Comparison of ENCODE assay signal across 41 mouse cellular contexts in the genomic region with DNA sequence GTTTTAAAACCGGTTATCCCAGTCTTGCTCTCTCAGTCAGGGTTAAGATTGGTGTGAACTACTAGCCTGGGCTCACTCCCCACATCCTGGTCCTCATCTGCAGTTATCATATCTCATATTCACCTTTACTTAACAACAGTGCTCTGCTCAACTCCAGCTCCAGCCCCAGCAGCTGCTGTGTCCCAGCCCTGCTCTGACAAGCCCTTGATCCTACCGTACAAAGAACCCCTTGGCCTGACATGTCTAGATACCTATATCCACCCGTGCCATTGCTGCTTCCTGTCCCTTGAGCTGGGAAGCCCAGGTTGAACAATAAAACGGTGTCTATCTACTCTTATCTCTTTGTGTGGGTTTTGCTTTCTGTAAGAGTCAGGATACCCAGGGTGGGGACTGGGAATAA. TPM values are rescaled to one million over a fixed set of nuclear protein-coding genes. Genes with fewer than 3 reads are reported as not detected.
"Had no signal": no experiment of that assay in that cellular context is flagged by ENCODE, and none has a peak within 500 bp of the region (broad histone marks: within the 10 kb centered on the region; RNA-seq: fewer than 3 reads in every experiment).

No protein-coding gene starts in this region.

- H3K4me1 ChIP-seq: heart, embryonic 12.5 days; hindbrain, embryonic 13.5 days; hindbrain, embryonic 15.5 days; kidney, embryonic 15.5 days; limb, embryonic 10.5 days; limb, embryonic 12.5 days; liver, embryonic 12.5 days had no signal

- H3K36me3 ChIP-seq: heart, embryonic 10.5 days; heart, embryonic 12.5 days; hindbrain, embryonic 13.5 days; hindbrain, embryonic 15.5 days; kidney, embryonic 15.5 days; limb, embryonic 10.5 days; limb, embryonic 12.5 days; liver, embryonic 12.5 days had no signal

- H3K4me2 ChIP-seq: heart, embryonic 12.5 days; hindbrain, embryonic 13.5 days; hindbrain, embryonic 15.5 days; kidney, embryonic 15.5 days; limb, embryonic 12.5 days; liver, embryonic 12.5 days had no signal

- ATAC-seq: forebrain, postnatal 0 days; hindbrain, postnatal 0 days; liver, embryonic 12.5 days had no signal

- H3K9ac ChIP-seq: forebrain, postnatal 0 days; heart, embryonic 12.5 days; hindbrain, embryonic 13.5 days; hindbrain, embryonic 15.5 days; kidney, embryonic 15.5 days; limb, embryonic 12.5 days; liver, embryonic 12.5 days; liver, embryonic 14.5 days had no signal

- H3K9me3 ChIP-seq: heart, embryonic 10.5 days; heart, embryonic 12.5 days; hindbrain, embryonic 13.5 days; hindbrain, embryonic 15.5 days; kidney, embryonic 15.5 days; limb, embryonic 10.5 days; limb, embryonic 12.5 days; liver, embryonic 12.5 days had no signal

- DNase-seq: forebrain, postnatal 0 days; gastrocnemius, adult 2 months; gastrocnemius, postnatal 10 days; gastrocnemius, postnatal 25 days; heart, adult 18-20 months; heart, postnatal 10 days; heart, postnatal 36 days; kidney, adult 11 months; kidney, adult 2 months; kidney, adult 9 months; kidney, postnatal 14 days; kidney, postnatal 36 days; layer of hippocampus, adult 9-11 months; layer of hippocampus, postnatal 36 days; liver had no signal

- H3K27me3 ChIP-seq: heart, embryonic 12.5 days; hindbrain, embryonic 13.5 days; hindbrain, embryonic 15.5 days; kidney, embryonic 15.5 days; limb, embryonic 12.5 days; liver, embryonic 12.5 days had no signal

- H3K27ac ChIP-seq: gastrocnemius, adult 2 months; heart, embryonic 10.5 days; hindbrain, embryonic 13.5 days; hindbrain, embryonic 15.5 days; hindbrain, postnatal 0 days; kidney, embryonic 15.5 days; kidney, postnatal 0 days; left cerebral cortex, adult 2 months; limb, embryonic 10.5 days; limb, embryonic 12.5 days; liver, embryonic 12.5 days; liver, embryonic 14.5 days had no signal

- H3K4me3 ChIP-seq: gastrocnemius, adult 2 months; heart, embryonic 10.5 days; heart, embryonic 12.5 days; hindbrain, embryonic 13.5 days; hindbrain, embryonic 15.5 days; kidney, embryonic 15.5 days; left cerebral cortex, adult 2 months; limb, embryonic 10.5 days; limb, embryonic 12.5 days; liver, embryonic 12.5 days had no signal

RNA-seq across cellular contexts. Expression of a gene that starts 2.0 kb away (rescaled TPM):
- total RNA-seq: forebrain, postnatal 0 days; gastrocnemius, adult 2 months; gastrocnemius, postnatal 10 days; gastrocnemius, postnatal 25 days; gastrocnemius, postnatal 4 days; heart, adult 18-20 months; heart, postnatal 10 days; heart, postnatal 36 days; hematopoietic stem cell, adult 5-6 weeks; hindbrain, postnatal 0 days; layer of hippocampus, adult 18-20 months; layer of hippocampus, adult 8-10 months; layer of hippocampus, postnatal 14 days; layer of hippocampus, postnatal 36 days; left cerebral cortex, adult 2 months; left cerebral cortex, postnatal 14 days; left cerebral cortex, postnatal 36 days had no signal
- polyA plus RNA-seq: forebrain, postnatal 0 days; heart, embryonic 10.5 days; heart, embryonic 12.5 days; heart, embryonic 14.5 days; heart, embryonic 16.5 days; hindbrain, embryonic 11.5 days; hindbrain, embryonic 13.5 days; hindbrain, embryonic 15.5 days; hindbrain, postnatal 0 days; kidney, adult 2 months; kidney, embryonic 15.5 days; kidney, postnatal 0 days; large intestine, adult 2 months; limb, embryonic 10.5 days; limb, embryonic 12.5 days; limb, embryonic 14.5 days; liver, embryonic 12.5 days had no signal

RNA-seq across cellular contexts. Expression of a gene that starts 7.4 kb away (rescaled TPM):
- total RNA-seq: forebrain, postnatal 0 days; gastrocnemius, adult 2 months; gastrocnemius, postnatal 10 days; gastrocnemius, postnatal 25 days; gastrocnemius, postnatal 4 days; heart, postnatal 10 days; heart, postnatal 36 days; hindbrain, postnatal 0 days; layer of hippocampus, adult 18-20 months; layer of hippocampus, postnatal 14 days; layer of hippocampus, postnatal 36 days; left cerebral cortex, adult 2 months; left cerebral cortex, postnatal 14 days; left cerebral cortex, postnatal 36 days had no signal
- polyA plus RNA-seq: forebrain, postnatal 0 days; heart, embryonic 10.5 days; hindbrain, embryonic 11.5 days; hindbrain, embryonic 15.5 days; hindbrain, postnatal 0 days; kidney, embryonic 15.5 days; limb, embryonic 12.5 days had no signal

RNA-seq across cellular contexts. Expression of a gene that starts 11.1 kb away (rescaled TPM):
- total RNA-seq: forebrain, postnatal 0 days; gastrocnemius, adult 2 months; gastrocnemius, postnatal 10 days; gastrocnemius, postnatal 25 days; gastrocnemius, postnatal 4 days; heart, adult 18-20 months; heart, adult 8-10 months; heart, postnatal 10 days; heart, postnatal 36 days; hematopoietic stem cell, adult 5-6 weeks; hindbrain, postnatal 0 days; layer of hippocampus, adult 18-20 months; layer of hippocampus, adult 8-10 months; layer of hippocampus, postnatal 14 days; layer of hippocampus, postnatal 36 days; left cerebral cortex, adult 2 months; left cerebral cortex, postnatal 14 days; left cerebral cortex, postnatal 36 days had no signal
- polyA plus RNA-seq: forebrain, postnatal 0 days; heart, embryonic 10.5 days; heart, embryonic 12.5 days; heart, embryonic 14.5 days; heart, embryonic 16.5 days; hindbrain, embryonic 11.5 days; hindbrain, embryonic 13.5 days; hindbrain, embryonic 15.5 days; hindbrain, postnatal 0 days; kidney, adult 2 months; kidney, embryonic 15.5 days; large intestine, adult 2 months; limb, embryonic 10.5 days; limb, embryonic 12.5 days; limb, embryonic 14.5 days; liver, embryonic 12.5 days; liver, embryonic 14.5 days had no signal

RNA-seq across cellular contexts. Expression of a gene that starts 14.4 kb away (rescaled TPM):
- total RNA-seq: granulocyte monocyte progenitor cell, adult 5-6 weeks had no signal
- polyA plus RNA-seq: heart, embryonic 10.5 days; heart, embryonic 12.5 days; heart, embryonic 14.5 days; large intestine, adult 2 months; limb, embryonic 12.5 days had no signal
